Mouse (Mus musculus) heart, embryonic 15.5 days (tissue): ENCODE measurements around the gene Srms. TPM values are rescaled to one million over a fixed set of nuclear protein-coding genes. Genes with fewer than 3 reads are reported as not detected.
"Not testable (repeated sequence)": the region's sequence is repeated elsewhere in the genome, so short reads cannot be mapped to it uniquely, and the experiment has no call there.

Source experiments
- ATAC-seq: fragments of 200-750 bp; cut with Nextera tagmentation; replicated peaks from 2 replicates; pipeline ENCODE4 v1.8.0; 2017; ENCODE audit warnings: low read depth, moderate TSS enrichment; ENCODE audit not compliant: insufficient number of reproducible peaks, insufficient read depth, low FRiP score
- H3K27ac ChIP-seq: fragments of 300-500 bp; sonication (generic); 2 replicates; pipeline ENCODE4 v1.5.1; 2015; ENCODE audit warnings: mild to moderate bottlenecking, inconsistent platforms
- H3K27me3 ChIP-seq: fragments of 300-500 bp; sonication (generic); 2 replicates; pipeline ENCODE4 v1.6.1; 2015; ENCODE audit warnings: inconsistent platforms
- H3K36me3 ChIP-seq: fragments of 300-500 bp; sonication (generic); 2 replicates; pipeline ENCODE4 v1.6.1; 2015; ENCODE audit warnings: mild to moderate bottlenecking, inconsistent platforms
- H3K4me1 ChIP-seq: fragments of 300-500 bp; sonication (generic); replicated peaks from 2 replicates; pipeline ENCODE4 v1.6.1; 2015; ENCODE audit warnings: inconsistent platforms
- H3K4me2 ChIP-seq: fragments of 300-500 bp; sonication (generic); 2 replicates; pipeline ENCODE4 v1.6.1; 2015; ENCODE audit warnings: inconsistent platforms, mild to moderate bottlenecking, moderate library complexity
- H3K4me3 ChIP-seq: fragments of 300-500 bp; sonication (generic); 2 replicates; pipeline ENCODE4 v1.5.1; 2015; ENCODE audit warnings: mild to moderate bottlenecking, inconsistent platforms
- H3K9ac ChIP-seq: fragments of 300-500 bp; sonication (generic); 2 replicates; pipeline ENCODE4 v1.6.1; 2015; ENCODE audit warnings: mild to moderate bottlenecking, inconsistent platforms
- H3K9me3 ChIP-seq: fragments of 300-500 bp; sonication (generic); replicated peaks from 2 replicates; pipeline ENCODE4 v1.6.1; 2016; ENCODE audit warnings: inconsistent platforms
- WGBS: fragments of 180-500 bp; shearing (Covaris S2); methylation state at CpG from one replicate; pipeline ENCODE4 v1.1.7; 2015; ENCODE audit warnings: mixed read lengths; 5-methylcytosine and 5-hydroxymethylcytosine counted together
- polyA plus RNA-seq: library from polyadenylated mRNA; unstranded; fragments of >200 nt; fragmentation: Nextera tagmentation; extraction: Ambion mirVana; gene quantifications from 2 replicates; pipeline ENCODE4 v1.2.1, GENCODE M21; 2015

Gene Srms
- polyA plus RNA-seq, 1 experiment from 2014 or later, result 0.09 TPM

DNA sequence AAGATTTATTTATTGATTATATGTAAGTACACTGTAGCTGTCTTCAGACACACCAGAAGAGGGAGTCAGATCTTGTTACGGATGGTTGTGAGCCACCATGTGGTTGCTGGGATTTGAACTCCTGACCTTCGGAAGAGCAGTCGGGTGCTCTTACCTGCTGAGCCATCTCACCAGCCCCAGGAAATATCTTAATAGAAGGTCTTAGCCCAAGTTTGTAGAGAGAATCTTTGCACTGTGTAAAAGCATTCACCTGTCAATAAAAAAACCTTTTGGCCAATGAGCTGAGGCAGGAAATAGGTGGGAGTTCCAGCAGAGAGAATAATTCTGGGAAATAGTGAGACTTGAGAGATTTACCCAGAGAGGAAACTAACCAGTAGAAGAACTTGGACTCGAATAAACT is 21.6 kb downstream of the Srms start:
- H3K4me1 ChIP-seq, H3K4me3 ChIP-seq, H3K27ac ChIP-seq, H3K4me2 ChIP-seq, H3K9ac ChIP-seq, ATAC-seq, H3K9me3 ChIP-seq, H3K27me3 ChIP-seq, H3K36me3 ChIP-seq: not testable (repeated sequence)
- 71% methylated on average over 4 of the region's 4 CpGs for WGBS

DNA sequence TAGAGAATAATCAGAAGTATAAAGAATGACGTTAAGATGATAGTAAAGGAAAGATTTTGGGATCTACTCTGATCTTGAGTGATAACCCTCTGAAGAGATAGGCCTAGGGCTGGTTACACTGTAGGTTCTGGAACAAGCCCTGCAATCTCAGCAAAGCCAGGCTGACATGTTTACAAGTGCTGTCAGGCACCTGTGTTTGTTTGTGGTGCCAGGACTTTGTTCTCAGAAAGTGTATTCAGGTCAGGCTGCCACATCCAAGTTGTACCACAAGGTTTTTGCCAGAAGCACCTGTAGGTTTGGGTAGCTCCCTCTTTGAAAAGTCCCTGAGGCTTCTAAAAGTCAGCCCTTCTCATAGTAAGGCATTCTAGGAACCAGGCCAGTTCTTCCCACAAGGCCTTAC is 23.7 kb downstream of the Srms start:
- H3K4me3 ChIP-seq, result no peak overlapping the region
- WGBS, result 87% methylated on average over 1 of the region's 1 CpGs
- H3K9me3 ChIP-seq, result no peaks in the 10 kb centered on the region
- H3K36me3 ChIP-seq, result no peaks in the 10 kb centered on the region
- no peaks in the 10 kb centered on the region; the same call in 1 of the 2 replicates for H3K27me3 ChIP-seq
- H3K9ac ChIP-seq, result no peak overlapping the region
- no peak for ATAC-seq
- H3K4me1 ChIP-seq, result peaks cover 8% of the 10 kb centered on the region
- no peak overlapping the region for H3K27ac ChIP-seq
- H3K4me2 ChIP-seq, result no peak overlapping the region

GRCm38 (mm10) chr2:181188681-181189080 is 24.3 kb downstream of the Srms start:
- Histone ChIP-seq H3K27ac (peak overlapping the region; percentile 41; the same call in 1 of the 2 replicates), H3K4me2 (peak overlapping the region; percentile 95), H3K36me3 (no peaks in the 10 kb centered on the region), H3K9ac (no peak overlapping the region), H3K4me1 (peaks cover 8% of the 10 kb centered on the region), H3K4me3 (0 out of 2 replicates have a peak overlapping the region, but pooled peaks have one; percentile 75), H3K9me3 (no peaks in the 10 kb centered on the region), H3K27me3 (no peaks in the 10 kb centered on the region)
- 52% methylated on average over 2 of the region's 2 CpGs for WGBS
- no peak for ATAC-seq

DNA sequence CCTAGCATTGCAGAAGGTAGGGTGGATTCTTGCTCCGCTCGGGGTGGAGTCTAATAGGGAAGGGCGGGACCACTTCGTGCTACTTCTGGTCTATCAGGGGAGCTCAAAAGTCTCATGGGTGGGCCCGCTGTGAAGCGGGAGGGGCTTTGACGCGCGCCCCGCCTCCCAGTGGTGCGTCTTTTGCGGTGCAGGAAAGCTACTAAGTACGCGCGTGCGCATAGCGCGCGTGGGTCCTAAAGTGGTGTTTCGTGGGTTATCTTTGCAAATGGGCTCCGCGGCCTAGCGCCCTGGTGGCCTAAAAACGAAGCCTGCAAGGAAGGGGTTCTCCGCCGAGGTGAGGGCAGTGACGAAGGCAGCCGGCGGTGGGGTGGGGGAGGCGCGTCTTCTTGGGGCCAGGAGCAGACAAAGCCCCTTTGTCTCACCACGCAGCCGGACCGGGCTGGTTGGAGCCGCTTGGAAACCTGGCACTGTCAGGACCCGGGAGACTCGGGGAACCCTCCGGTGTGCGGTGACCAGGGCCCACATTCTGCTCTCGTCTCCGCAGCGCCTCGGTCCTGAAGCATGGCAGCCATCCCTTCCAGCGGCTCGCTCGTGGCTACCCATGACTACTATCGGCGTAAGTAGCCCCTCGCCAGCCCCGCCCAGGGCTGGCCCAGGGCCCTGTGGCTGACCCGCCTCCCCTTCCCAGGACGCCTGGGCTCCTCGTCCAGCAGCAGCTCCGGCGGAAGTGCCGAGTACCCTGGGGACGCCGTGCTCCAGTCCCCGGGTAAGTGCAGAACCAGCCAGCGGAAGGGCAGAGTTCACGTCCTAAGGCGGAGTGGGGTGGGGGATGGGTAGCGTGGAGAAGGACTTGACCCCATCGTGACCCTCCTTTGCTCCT is 25.6 kb downstream of the Srms start, which contains the start of gene Ppdpf:
Gene Ppdpf, plus strand, starts transcription at position 127 of the 880 bp plus-strand sequence.
- no peaks in the 10 kb centered on the region for H3K36me3 ChIP-seq
- no peaks in the 10 kb centered on the region for H3K9me3 ChIP-seq
- WGBS, result under 1% methylated on average over 64 of the region's 64 CpGs
- peak within 1 kb of the TSS; percentile 92 for H3K27ac ChIP-seq
- peak within 1 kb of the TSS; percentile 95 for H3K4me2 ChIP-seq
- H3K4me1 ChIP-seq, result peaks cover 8% of the 10 kb centered on the region
- peak; percentile 95 for ATAC-seq
- H3K9ac ChIP-seq, result peak within 1 kb of the TSS; percentile 75
- H3K27me3 ChIP-seq, result no peaks in the 10 kb centered on the region
- H3K4me3 ChIP-seq, result peak within 1 kb of the TSS; percentile 75

GRCm38 (mm10) chr2:181186635-181187034 is 26.4 kb downstream of the Srms start:
- Histone ChIP-seq H3K9ac (peak overlapping the region; percentile 75), H3K27me3 (no peaks in the 10 kb centered on the region), H3K4me2 (peak overlapping the region; percentile 95), H3K27ac (peak overlapping the region; percentile 92), H3K9me3 (no peaks in the 10 kb centered on the region), H3K4me1 (peaks cover 8% of the 10 kb centered on the region), H3K4me3 (peak overlapping the region; percentile 75), H3K36me3 (no peaks in the 10 kb centered on the region)
- under 1% methylated on average over 14 of the region's 14 CpGs for WGBS
- ATAC-seq, result peak; percentile 73

- Histone ChIP-seq H3K9me3 (no peaks in the 10 kb centered on the region), H3K36me3 (no peaks in the 10 kb centered on the region), H3K4me2 (no peak overlapping the region), H3K27ac (no peak overlapping the region), H3K4me3 (no peak overlapping the region), H3K4me1 (no peaks in the 10 kb centered on the region), H3K27me3 (no peaks in the 10 kb centered on the region), H3K9ac (no peak overlapping the region)
- 56% methylated on average over 6 of the region's 6 CpGs for WGBS
- no peak for ATAC-seq
Measured at GRCm38 (mm10) chr2:181180898-181181297, 32.1 kb downstream of the Srms start.

- Histone ChIP-seq H3K36me3 (no peaks in the 10 kb centered on the region), H3K27me3 (no peaks in the 10 kb centered on the region), H3K4me3 (no peak overlapping the region), H3K9ac (no peak overlapping the region), H3K27ac (no peak overlapping the region), H3K4me1 (no peaks in the 10 kb centered on the region), H3K9me3 (no peaks in the 10 kb centered on the region), H3K4me2 (no peak overlapping the region)
- WGBS, result 53% methylated on average over 5 of the region's 5 CpGs
- ATAC-seq, result no peak
Measured at GRCm38 (mm10) chr2:181178471-181178870, 34.5 kb downstream of the Srms start.

DNA sequence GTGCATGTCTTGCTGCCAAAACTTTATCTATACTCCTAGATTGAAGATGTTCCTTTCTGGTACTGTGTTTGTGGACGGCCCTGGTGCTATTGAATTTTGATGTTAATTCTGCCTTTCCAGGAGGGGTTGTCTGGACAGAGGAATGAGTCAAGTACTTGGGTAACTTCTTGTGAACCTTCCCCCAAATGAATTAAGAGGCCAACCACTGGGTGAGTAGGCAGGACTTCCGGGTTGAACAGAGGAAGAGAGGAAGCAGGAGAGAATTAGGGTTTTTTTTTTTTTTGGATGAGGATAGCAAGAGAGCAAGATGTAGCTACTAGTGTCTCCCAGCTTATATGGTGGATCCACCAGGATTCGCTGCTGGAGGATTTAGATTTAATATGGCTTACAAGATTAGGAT is 35.0 kb downstream of the Srms start:
- no peak for ATAC-seq
- no peak overlapping the region for H3K4me3 ChIP-seq

GRCm38 (mm10) chr2:181174646-181175045 is 38.3 kb downstream of the Srms start:
- no peak overlapping the region for H3K27ac ChIP-seq
- no peaks in the 10 kb centered on the region for H3K4me1 ChIP-seq
- no peak overlapping the region for H3K9ac ChIP-seq
- H3K4me3 ChIP-seq, result no peak overlapping the region
- no peaks in the 10 kb centered on the region for H3K27me3 ChIP-seq
- no peaks in the 10 kb centered on the region for H3K9me3 ChIP-seq
- no peak for ATAC-seq
- 72% methylated on average over 3 of the region's 3 CpGs for WGBS
- H3K4me2 ChIP-seq, result no peak overlapping the region
- H3K36me3 ChIP-seq, result no peaks in the 10 kb centered on the region

More for the DNA sequence above, 35.0 kb downstream of the Srms start:
- no peaks in the 10 kb centered on the region for H3K27me3 ChIP-seq
- H3K4me1 ChIP-seq, result no peaks in the 10 kb centered on the region
- H3K9me3 ChIP-seq, result no peaks in the 10 kb centered on the region
- no peak overlapping the region for H3K27ac ChIP-seq
- no peaks in the 10 kb centered on the region for H3K36me3 ChIP-seq
- H3K9ac ChIP-seq, result no peak overlapping the region
- H3K4me2 ChIP-seq, result no peak overlapping the region
- WGBS, result 66% methylated on average over 3 of the region's 3 CpGs

GRCm38 (mm10) chr2:181166469-181166868 is 46.5 kb downstream of the Srms start:
- Histone ChIP-seq H3K4me2 (no peak overlapping the region), H3K4me3 (no peak overlapping the region), H3K36me3 (no peaks in the 10 kb centered on the region), H3K9ac (no peak overlapping the region), H3K9me3 (no peaks in the 10 kb centered on the region), H3K4me1 (no peaks in the 10 kb centered on the region), H3K27ac (no peak overlapping the region), H3K27me3 (peaks cover 7% of the 10 kb centered on the region; the same call in 1 of the 2 replicates)
- WGBS, result 80% methylated on average over 5 of the region's 5 CpGs
- no peak for ATAC-seq

- Histone ChIP-seq H3K27me3 (peaks cover 20% of the 10 kb centered on the region), H3K4me1 (peaks cover 34% of the 10 kb centered on the region), H3K27ac (no peak overlapping the region), H3K4me3 (no peak overlapping the region), H3K36me3 (no peaks in the 10 kb centered on the region), H3K4me2 (no peak overlapping the region), H3K9me3 (no peaks in the 10 kb centered on the region), H3K9ac (no peak overlapping the region)
- no peak for ATAC-seq
- 54% methylated on average over 4 of the region's 4 CpGs for WGBS
Measured at GRCm38 (mm10) chr2:181160821-181161220, 52.2 kb downstream of the Srms start.
